Mouse (Mus musculus) G1E-ER4 (cell line): ENCODE measurements at regions not wholly inside any gene's neighbourhood (a gene's known extent, or its start where the extent isn't known, plus 50 kb on each side); places are given as distances from the start of the nearest gene placed in this dataset.

Experiments used
- GATA1 ChIP-seq: IDR thresholded peaks from one replicate; pipeline ENCODE4 v1.8.0; 2012; ENCODE audit warnings: low read length, inconsistent platforms

- no peak for TF ChIP-seq GATA1
Observed at GRCm38 (mm10) chr8:89444466-89444865, 400.5 kb upstream of the Sall1 start.

GRCm38 (mm10) chr8:89439304-89439703, 395.3 kb upstream of the Sall1 start:
- TF ChIP-seq GATA1: no peak

- no peak for TF ChIP-seq GATA1
Observed at GRCm38 (mm10) chr8:89426969-89427368, 383.0 kb upstream of the Sall1 start.

- no peak for TF ChIP-seq GATA1
Observed at GRCm38 (mm10) chr8:89415287-89415686, 371.3 kb upstream of the Sall1 start.

GRCm38 (mm10) chr8:89412500-89412899, 368.5 kb upstream of the Sall1 start:
- TF ChIP-seq GATA1: no peak

GRCm38 (mm10) chr8:89412046-89412445, 368.1 kb upstream of the Sall1 start:
- no peak for TF ChIP-seq GATA1

- no peak for TF ChIP-seq GATA1
Observed at GRCm38 (mm10) chr8:89406688-89407087, 362.7 kb upstream of the Sall1 start.

- no peak for TF ChIP-seq GATA1
Observed at GRCm38 (mm10) chr8:89404287-89404686, 360.3 kb upstream of the Sall1 start.

- TF ChIP-seq GATA1: no peak
Observed at GRCm38 (mm10) chr8:89396673-89397072, 352.7 kb upstream of the Sall1 start.

- TF ChIP-seq GATA1: no peak
Observed at GRCm38 (mm10) chr8:89392749-89393148, 348.8 kb upstream of the Sall1 start.

- TF ChIP-seq GATA1: no peak
Observed at GRCm38 (mm10) chr8:89388761-89389160, 344.8 kb upstream of the Sall1 start.

- TF ChIP-seq GATA1: no peak
Observed at GRCm38 (mm10) chr8:89387295-89387694, 343.3 kb upstream of the Sall1 start.

- TF ChIP-seq GATA1: no peak
Observed at GRCm38 (mm10) chr8:89385028-89385427, 341.1 kb upstream of the Sall1 start.

- no peak for TF ChIP-seq GATA1
Observed at GRCm38 (mm10) chr8:89383781-89384180, 339.8 kb upstream of the Sall1 start.

GRCm38 (mm10) chr8:89382538-89383380, 338.8 kb upstream of the Sall1 start:
- no peak for TF ChIP-seq GATA1

GRCm38 (mm10) chr8:89380436-89380835, 336.5 kb upstream of the Sall1 start:
- no peak for TF ChIP-seq GATA1

- TF ChIP-seq GATA1: no peak
Observed at GRCm38 (mm10) chr8:89372761-89373160, 328.8 kb upstream of the Sall1 start.
